Mouse (Mus musculus): ENCODE results near the gene Zfp36. TPM values are rescaled to one million over a fixed set of nuclear protein-coding genes. Genes with fewer than 3 reads are reported as not detected.

Gene Zfp36
- polyA plus RNA-seq (2017; shearing (Covaris generic)), result 189 TPM

DNA sequence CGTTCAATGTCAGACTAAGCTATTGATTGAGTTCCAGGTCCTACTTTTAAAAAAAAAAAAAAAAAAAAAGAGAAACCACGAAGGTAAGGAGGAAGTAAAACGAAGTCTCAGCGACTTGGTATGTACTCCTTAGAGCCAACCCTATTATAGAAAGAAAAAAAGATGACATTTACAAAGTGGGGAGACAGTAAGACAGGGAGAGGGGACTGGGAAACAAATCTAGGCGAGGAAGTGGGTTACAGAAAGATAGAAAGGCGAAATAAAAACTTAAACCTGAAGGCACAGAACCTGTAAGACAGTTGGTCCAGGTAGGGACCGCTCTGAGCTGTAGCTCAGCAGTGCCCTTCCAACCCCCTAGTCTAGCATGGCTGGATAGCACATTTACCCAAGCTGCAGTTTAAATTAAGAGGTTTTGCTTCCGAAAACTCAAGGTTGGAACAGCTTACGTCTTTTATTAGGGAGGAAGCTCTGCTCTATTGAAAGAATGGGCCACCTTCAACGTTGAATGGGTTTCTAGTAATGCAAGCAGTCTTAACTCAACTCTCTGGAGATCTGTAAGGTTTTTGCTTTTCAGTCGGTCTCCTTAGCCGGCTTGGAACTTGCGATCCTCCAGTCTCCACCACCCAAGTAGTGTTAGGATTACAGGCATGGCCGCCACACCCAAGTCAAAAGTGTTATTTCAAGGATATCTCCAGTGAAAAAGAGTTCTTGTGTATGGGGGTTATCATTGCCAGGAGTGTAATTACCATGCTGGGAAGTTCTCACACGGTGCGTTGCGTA lies at the start of gene Zfp36:
Gene Zfp36, minus strand, starts transcription at position 17 of the 780 bp plus-strand sequence.

DNA sequence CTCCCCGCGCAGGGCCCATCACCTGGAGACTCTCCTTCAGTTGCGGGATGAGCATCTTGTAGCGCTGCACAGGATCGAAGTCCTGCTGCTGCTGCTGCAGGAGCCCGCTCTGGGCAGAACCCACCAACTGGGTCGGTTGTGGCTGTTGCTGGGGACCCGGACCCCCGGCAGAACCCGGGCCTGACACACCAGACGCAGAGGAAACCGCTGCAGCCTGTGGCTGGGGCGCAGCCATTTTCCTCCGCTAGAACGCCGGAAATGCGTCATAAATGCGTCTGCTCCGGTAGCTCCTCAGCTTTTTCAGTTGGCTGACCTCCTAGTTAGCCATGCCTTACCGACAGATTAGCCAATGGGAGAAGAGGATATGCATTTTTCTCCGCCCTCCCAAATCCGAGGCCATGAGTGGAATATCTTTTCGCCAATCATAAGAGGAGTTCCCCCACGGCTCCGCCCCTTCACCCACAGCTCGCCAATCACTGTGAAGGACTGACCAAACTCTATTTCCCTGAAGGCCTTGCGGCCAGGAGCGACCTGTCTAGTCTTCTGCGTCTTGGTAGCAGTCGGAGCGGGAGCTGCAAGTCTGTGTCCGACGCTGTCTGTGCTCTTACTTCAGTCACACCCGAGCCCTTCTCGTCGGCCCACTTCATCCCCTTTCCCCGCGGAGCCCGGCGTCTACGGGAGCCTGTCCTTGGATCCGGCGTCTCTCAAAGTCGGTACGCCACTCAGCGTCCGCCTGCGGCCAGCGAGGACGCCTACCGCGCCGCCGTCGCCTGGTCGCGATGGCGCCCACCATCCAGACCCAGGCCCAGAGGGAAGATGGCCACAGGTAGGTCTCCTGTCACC lies 12.6 kb upstream of the Zfp36 start, which contains the start of the genes Med29 and Paf1:
Gene Med29, minus strand, starts transcription at position 280 of the 843 bp plus-strand sequence.
Gene Paf1, plus strand, starts transcription at position 523 of the 843 bp plus-strand sequence.

GRCm38 (mm10) chr7:28372251-28373108 lies 7.6 kb downstream of the Zfp36 start, which contains the start of gene Plekhg2:
TSS of gene Plekhg2 (minus strand) at chr7:28372599.

GRCm38 (mm10) chr7:28350155-28350883 lies 29.7 kb downstream of the Zfp36 start, which contains the start of gene Rps16:
TSS of gene Rps16 (plus strand) at chr7:28350652.

GRCm38 (mm10) chr7:28338108-28338998 lies 41.7 kb downstream of the Zfp36 start, which contains the start of gene Supt5:
TSS of gene Supt5 (minus strand) at chr7:28338746.

Other genes starting within 250 kb of the Zfp36 start
- 228 TPM for gene Fbl, start 210.5 kb downstream of the Zfp36 start, polyA plus RNA-seq (2017; shearing (Covaris generic))
- gene Dyrk1b, start 200.8 kb downstream of the Zfp36 start, polyA plus RNA-seq (2017; shearing (Covaris generic)), result 10.3 TPM
- 6.6 TPM for gene Eid2, start 112.4 kb downstream of the Zfp36 start, polyA plus RNA-seq (2017; shearing (Covaris generic))
- gene Eid2b, start 102.5 kb downstream of the Zfp36 start, polyA plus RNA-seq (2017; shearing (Covaris generic)), result 3.7 TPM
- not detected for gene Selenov, start 89.1 kb downstream of the Zfp36 start, polyA plus RNA-seq (2017; shearing (Covaris generic))
- gene Dll3, start 78.0 kb downstream of the Zfp36 start, polyA plus RNA-seq (2017; shearing (Covaris generic)), result not detected
- gene Timm50, start 68.2 kb downstream of the Zfp36 start, polyA plus RNA-seq (2017; shearing (Covaris generic)), result 55.8 TPM
- gene Supt5, start 41.5 kb downstream of the Zfp36 start, polyA plus RNA-seq (2017; shearing (Covaris generic)), result 213 TPM
- gene Rps16, start 29.6 kb downstream of the Zfp36 start, polyA plus RNA-seq (2017; shearing (Covaris generic)), result 983 TPM
- gene Plekhg2, start 7.7 kb downstream of the Zfp36 start, polyA plus RNA-seq (2017; shearing (Covaris generic)), result 48.9 TPM
- 23.0 TPM for gene Med29, start 12.5 kb upstream of the Zfp36 start, polyA plus RNA-seq (2017; shearing (Covaris generic))
- gene Paf1, start 12.7 kb upstream of the Zfp36 start, polyA plus RNA-seq (2017; shearing (Covaris generic)), result 170 TPM
- 436 TPM for gene Gmfg, start 57.2 kb upstream of the Zfp36 start, polyA plus RNA-seq (2017; shearing (Covaris generic))
- gene Lrfn1, start 71.7 kb upstream of the Zfp36 start, polyA plus RNA-seq (2017; shearing (Covaris generic)), result 2.3 TPM
- not detected for gene Ifnl2, start 130.2 kb upstream of the Zfp36 start, polyA plus RNA-seq (2017; shearing (Covaris generic))
- not detected for gene Ifnl3, start 142.6 kb upstream of the Zfp36 start, polyA plus RNA-seq (2017; shearing (Covaris generic))
- not detected for gene Sycn, start 160.6 kb upstream of the Zfp36 start, polyA plus RNA-seq (2017; shearing (Covaris generic))
- gene Nccrp1, start 167.0 kb upstream of the Zfp36 start, polyA plus RNA-seq (2017; shearing (Covaris generic)), result not detected
- 48.1 TPM for gene Samd4b, start 217.9 kb upstream of the Zfp36 start, polyA plus RNA-seq (2017; shearing (Covaris generic))
- gene Pak4, start 217.9 kb upstream of the Zfp36 start, polyA plus RNA-seq (2017; shearing (Covaris generic)), result 6.2 TPM

Measured in naive thymus-derived CD4-positive, alpha-beta T cell, adult 5 months (primary cell).